Mouse (Mus musculus): ENCODE results near the gene Smg6. TPM values are rescaled to one million over a fixed set of nuclear protein-coding genes. Genes with fewer than 3 reads are reported as not detected.

Gene Smg6
- polyA plus RNA-seq, 1 experiment from 2014 or later: 14.0 TPM

DNA sequence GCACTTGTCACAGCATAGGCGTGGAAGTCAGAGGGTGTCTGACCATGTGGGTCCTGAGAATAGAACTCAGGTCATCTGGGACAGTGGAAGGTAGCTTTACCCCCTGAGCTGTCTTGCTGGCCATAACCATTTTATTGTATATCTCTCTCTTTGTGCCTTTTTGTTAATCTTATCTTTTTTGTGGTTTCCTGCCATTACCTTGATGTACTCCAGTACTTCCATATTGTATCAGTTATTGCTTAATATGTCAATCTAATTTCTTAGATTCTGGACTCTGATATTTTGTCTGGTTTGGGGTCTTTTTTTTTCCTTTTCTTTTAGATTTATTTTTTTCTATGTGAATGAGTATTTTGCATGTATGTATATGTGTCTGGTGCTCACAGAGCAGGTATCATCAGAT, 138.6 kb downstream of the Smg6 start:
- no peak for DNase-seq (ENCODE audit: low spot score)
- no peaks in the 10 kb centered on the region for H3K9me3 ChIP-seq
- H3K27me3 ChIP-seq (ENCODE audit: insufficient read depth, poor library complexity, severe bottlenecking): no peaks in the 10 kb centered on the region
- H3K4me1 ChIP-seq: no peaks in the 10 kb centered on the region
- no peak overlapping the region for H3K27ac ChIP-seq
- 94% methylated on average over 1 of the region's 1 CpGs for WGBS
- H3K36me3 ChIP-seq: 0 out of 2 replicates have a peak, but pooled peaks cover 3% of the 10 kb centered on the region
- H3K4me3 ChIP-seq: no peak overlapping the region

DNA sequence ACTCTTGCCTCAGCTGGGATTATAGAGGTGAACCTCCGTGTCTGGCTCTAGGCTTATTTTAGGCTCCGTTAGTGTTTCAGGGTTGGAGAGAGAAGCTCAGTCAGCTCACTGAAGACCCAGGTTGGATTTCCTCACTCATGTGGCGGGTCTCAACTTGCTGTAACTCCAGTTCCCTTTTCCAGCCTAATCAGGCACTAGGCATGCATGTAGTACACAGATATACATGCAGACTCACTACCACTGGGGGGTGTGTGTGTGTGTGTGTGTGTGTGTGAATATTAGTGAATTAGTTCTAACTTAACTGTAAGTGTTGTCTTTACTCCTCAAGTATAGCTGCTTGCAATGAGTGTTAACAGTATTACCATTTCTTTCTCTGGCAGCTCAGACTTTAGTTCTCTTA, 145.7 kb downstream of the Smg6 start:
- Histone ChIP-seq H3K4me1 (0 out of 2 replicates have a peak, but pooled peaks cover 8% of the 10 kb centered on the region), H3K4me3 (no peak overlapping the region), H3K9me3 (no peaks in the 10 kb centered on the region), H3K27me3 (ENCODE audit: insufficient read depth, poor library complexity, severe bottlenecking) (no peaks in the 10 kb centered on the region), H3K27ac (no peak overlapping the region), H3K36me3 (no peaks in the 10 kb centered on the region)
- no peak for DNase-seq (ENCODE audit: low spot score)
- 84% methylated on average over 3 of the region's 3 CpGs for WGBS

DNA sequence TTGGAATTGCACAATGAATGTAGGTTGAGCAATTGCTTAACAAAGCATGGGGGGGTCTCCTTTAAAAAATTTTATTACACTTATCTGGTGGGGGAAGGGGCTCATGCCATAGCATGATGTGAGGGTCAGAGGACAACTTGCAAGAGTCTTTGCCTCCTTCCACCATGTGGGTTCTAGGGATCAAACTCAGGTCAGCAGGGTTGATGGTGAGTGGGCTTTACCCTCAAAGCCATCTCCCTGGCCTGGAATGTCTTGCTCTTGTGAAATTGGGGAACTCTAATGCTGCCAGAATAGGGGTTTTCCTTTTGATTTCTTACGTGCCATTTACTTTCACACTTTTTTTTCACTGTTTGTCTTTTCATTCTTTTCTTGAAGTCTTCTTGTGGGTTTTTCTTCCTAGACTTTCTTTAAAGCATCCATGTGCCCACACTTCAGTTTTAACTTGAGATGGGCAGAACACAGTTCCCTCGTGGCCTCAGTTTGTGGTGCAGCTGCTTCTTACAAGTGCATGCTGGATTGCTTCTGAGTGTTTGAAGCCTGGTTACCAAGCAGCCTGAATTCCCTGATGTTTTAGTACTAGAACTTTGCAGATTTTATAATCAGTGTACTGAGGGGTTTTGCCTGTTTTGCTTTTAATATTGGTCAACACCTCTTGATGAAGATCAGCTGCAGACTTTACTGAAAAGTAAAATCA, 147.5 kb downstream of the Smg6 start:
- Histone ChIP-seq H3K36me3 (no peaks in the 10 kb centered on the region), H3K4me1 (0 out of 2 replicates have a peak, but pooled peaks cover 8% of the 10 kb centered on the region), H3K4me3 (no peak overlapping the region), H3K9me3 (no peaks in the 10 kb centered on the region), H3K27me3 (ENCODE audit: insufficient read depth, poor library complexity, severe bottlenecking) (no peaks in the 10 kb centered on the region), H3K27ac (no peak overlapping the region)
- 78% methylated on average over 2 of the region's 2 CpGs for WGBS
- no peak for DNase-seq (ENCODE audit: low spot score)

DNA sequence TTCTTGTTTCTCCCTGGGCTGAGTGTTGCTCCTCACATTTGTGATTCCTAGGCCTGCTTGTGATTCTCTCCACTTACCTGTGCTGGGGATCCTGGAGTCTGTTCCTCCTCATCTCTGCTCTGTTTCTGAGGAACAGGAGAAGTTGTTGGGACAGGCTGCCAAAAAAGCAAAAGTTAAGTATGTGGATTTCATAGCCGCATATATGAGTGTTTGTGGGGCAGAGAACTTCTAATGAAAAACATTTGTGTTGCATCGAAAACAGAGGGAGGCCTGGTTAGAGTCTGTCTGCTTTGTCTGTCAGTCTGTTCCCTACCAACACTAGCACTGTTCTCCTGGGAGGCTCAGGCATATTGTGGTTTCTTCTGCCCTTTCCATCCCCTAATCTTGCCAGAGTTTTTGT, 148.1 kb downstream of the Smg6 start:
- no peak for DNase-seq (ENCODE audit: low spot score)
- no peak overlapping the region for H3K27ac ChIP-seq
- H3K36me3 ChIP-seq: peaks cover 2% of the 10 kb centered on the region; the same call in 1 of the 2 replicates
- no peaks in the 10 kb centered on the region for H3K9me3 ChIP-seq
- no peaks in the 10 kb centered on the region for H3K27me3 ChIP-seq (ENCODE audit: insufficient read depth, poor library complexity, severe bottlenecking)
- H3K4me3 ChIP-seq: no peak overlapping the region
- 82% methylated on average over 2 of the region's 2 CpGs for WGBS
- 0 out of 2 replicates have a peak, but pooled peaks cover 8% of the 10 kb centered on the region for H3K4me1 ChIP-seq

DNA sequence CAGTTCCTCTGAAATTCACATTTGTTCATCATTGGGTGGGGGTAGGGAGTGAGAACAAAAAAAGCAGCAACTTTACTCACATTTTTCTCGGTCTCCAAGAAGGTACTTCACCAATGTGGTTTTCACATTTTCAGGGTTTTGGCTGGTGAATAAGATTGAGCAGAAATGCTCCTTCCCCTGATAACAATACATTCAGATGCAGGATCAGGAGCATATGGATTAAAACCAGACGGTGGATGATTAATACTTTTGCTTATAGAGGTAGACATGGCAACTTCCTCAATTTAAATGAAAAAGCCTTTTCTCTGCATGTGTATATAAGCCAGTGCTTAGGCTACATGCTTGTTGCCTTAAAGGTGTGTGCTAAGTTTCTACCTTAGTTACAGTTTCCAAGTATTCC, 148.9 kb downstream of the Smg6 start:
- DNase-seq (ENCODE audit: low spot score): no peak
- 67% methylated on average over 2 of the region's 2 CpGs for WGBS
- H3K9me3 ChIP-seq: no peaks in the 10 kb centered on the region
- no peak overlapping the region for H3K4me3 ChIP-seq
- 0 out of 2 replicates have a peak, but pooled peaks cover 8% of the 10 kb centered on the region for H3K4me1 ChIP-seq
- no peaks in the 10 kb centered on the region for H3K27me3 ChIP-seq (ENCODE audit: insufficient read depth, poor library complexity, severe bottlenecking)
- no peak overlapping the region for H3K27ac ChIP-seq
- peaks cover 9% of the 10 kb centered on the region; the same call in 1 of the 2 replicates for H3K36me3 ChIP-seq

DNA sequence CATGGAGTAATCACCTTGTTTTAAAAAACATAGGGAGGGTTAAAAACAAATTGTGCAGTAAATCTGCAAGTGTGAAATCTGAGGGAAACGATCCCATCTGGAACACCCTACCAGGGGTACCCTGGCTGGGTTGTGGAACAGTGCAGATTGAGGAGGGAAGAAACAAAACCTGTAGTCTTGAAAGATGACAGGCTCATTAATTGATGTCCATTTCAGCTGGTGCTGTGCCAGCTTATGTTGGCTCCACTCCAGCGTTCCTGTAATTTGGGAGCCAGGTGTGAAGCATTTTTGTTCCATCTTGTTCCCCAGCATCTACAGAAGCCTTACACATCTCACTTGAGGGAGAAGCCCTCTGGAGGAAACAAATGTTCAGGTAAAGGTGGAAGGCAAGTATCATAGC, 153.0 kb downstream of the Smg6 start:
- no peaks in the 10 kb centered on the region for H3K9me3 ChIP-seq
- 0 out of 2 replicates have a peak, but pooled peaks cover 8% of the 10 kb centered on the region for H3K4me1 ChIP-seq
- H3K27ac ChIP-seq: no peak overlapping the region
- DNase-seq (ENCODE audit: low spot score): no peak
- no peak overlapping the region for H3K4me3 ChIP-seq
- H3K36me3 ChIP-seq: peaks cover 16% of the 10 kb centered on the region; the same call in 1 of the 2 replicates
- no peaks in the 10 kb centered on the region for H3K27me3 ChIP-seq (ENCODE audit: insufficient read depth, poor library complexity, severe bottlenecking)
- 85% methylated on average over 2 of the region's 2 CpGs for WGBS

DNA sequence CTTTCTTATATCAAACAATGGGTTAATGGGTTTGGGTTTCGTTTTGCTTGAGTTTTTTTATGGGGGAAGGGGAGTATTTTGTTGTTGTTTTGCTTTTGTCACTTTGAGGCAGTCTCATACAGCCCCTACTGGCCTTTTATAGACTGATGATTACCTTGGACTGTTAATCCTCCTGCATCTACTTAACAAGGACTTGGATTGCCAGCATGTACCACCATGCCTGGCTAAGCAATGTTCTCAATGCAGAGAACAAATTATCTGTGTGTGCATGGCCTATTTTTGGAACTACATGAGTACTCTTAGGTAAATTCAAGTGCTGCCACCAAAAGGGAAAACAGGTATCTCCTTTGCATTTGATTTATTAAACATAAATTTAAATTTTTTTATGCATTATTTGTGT, 157.4 kb downstream of the Smg6 start:
- no peaks in the 10 kb centered on the region for H3K4me1 ChIP-seq
- no peak overlapping the region for H3K27ac ChIP-seq
- H3K4me3 ChIP-seq: no peak overlapping the region
- 80% methylated on average over 1 of the region's 1 CpGs for WGBS
- H3K9me3 ChIP-seq: no peaks in the 10 kb centered on the region
- H3K36me3 ChIP-seq: peaks cover 20% of the 10 kb centered on the region; the same call in 1 of the 2 replicates
- H3K27me3 ChIP-seq (ENCODE audit: insufficient read depth, poor library complexity, severe bottlenecking): no peaks in the 10 kb centered on the region
- no peak for DNase-seq (ENCODE audit: low spot score)

DNA sequence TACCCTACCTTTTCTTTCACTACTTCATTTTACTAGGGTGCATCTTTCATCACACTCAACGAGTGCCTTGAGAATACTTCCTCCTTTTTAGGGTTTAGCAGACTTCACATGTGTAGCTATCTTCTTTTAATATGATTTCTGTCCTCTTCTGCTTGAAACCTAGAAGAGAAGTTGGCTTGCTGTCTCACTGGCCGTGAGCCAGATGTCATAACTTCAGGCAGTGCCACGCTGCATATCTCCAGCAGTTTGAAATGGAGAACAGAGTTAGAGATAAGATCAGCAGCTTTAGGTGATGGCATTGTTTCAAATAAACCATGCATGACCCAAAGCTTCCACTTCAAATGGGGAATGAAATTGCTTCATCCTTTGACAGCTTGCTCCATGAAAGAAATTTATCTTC, 166.5 kb downstream of the Smg6 start:
- no peak overlapping the region for H3K27ac ChIP-seq
- WGBS: 63% methylated on average over 3 of the region's 3 CpGs
- DNase-seq (ENCODE audit: low spot score): no peak

DNA sequence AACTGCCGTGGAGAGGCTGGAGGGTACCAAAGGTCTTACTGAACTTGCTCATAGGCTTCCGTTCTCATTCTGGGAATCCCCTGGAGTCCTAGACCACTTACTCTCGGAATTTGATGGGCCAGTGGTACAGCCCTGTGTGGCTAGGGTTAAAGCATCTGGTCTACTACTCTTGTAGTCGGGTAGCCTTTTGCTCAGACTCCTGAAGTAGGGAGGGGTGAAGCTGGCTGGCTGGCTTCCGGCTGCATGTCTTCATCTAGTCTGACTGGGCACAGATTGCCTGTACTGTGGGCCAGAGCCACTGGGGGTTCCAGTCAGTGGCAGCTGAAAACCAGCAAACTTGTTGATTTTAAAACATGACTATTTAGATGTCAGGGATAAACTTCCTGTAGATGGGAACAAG, 167.0 kb downstream of the Smg6 start:
- Histone ChIP-seq H3K4me1 (0 out of 2 replicates have a peak, but pooled peaks cover 7% of the 10 kb centered on the region), H3K27ac (no peak overlapping the region), H3K27me3 (ENCODE audit: insufficient read depth, poor library complexity, severe bottlenecking) (no peaks in the 10 kb centered on the region), H3K9me3 (no peaks in the 10 kb centered on the region), H3K36me3 (peaks cover 2% of the 10 kb centered on the region), H3K4me3 (no peak overlapping the region)
- no peak for DNase-seq (ENCODE audit: low spot score)
- whole genome bisulfite sequencing: 70% methylated on average over 5 of the region's 5 CpGs

More for the DNA sequence above, 166.5 kb downstream of the Smg6 start:
- no peaks in the 10 kb centered on the region for H3K36me3 ChIP-seq
- no peaks in the 10 kb centered on the region for H3K27me3 ChIP-seq (ENCODE audit: insufficient read depth, poor library complexity, severe bottlenecking)
- H3K9me3 ChIP-seq: no peaks in the 10 kb centered on the region
- H3K4me1 ChIP-seq: 0 out of 2 replicates have a peak, but pooled peaks cover 7% of the 10 kb centered on the region
- no peak overlapping the region for H3K4me3 ChIP-seq

DNA sequence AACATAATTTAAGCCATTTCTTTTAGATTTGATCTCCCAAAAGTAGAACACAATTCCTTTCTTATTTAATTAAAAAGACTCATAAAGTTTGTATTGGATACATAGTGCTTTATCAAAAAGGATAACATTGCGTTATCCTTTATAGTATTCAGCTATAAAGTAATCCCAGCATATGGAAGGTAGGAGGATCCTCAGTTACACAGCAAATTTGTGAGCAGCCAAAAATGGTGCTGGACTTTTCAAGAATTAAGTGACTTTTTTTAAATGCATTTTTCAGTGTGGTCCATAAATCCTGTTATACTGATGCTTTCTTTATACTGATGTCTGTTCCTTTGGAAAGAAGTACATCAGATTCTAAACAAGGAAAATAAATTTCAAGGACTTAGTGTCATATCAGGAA, 169.1 kb downstream of the Smg6 start:
- H3K27ac ChIP-seq: no peak overlapping the region
- H3K9me3 ChIP-seq: no peaks in the 10 kb centered on the region
- no peak overlapping the region for H3K4me3 ChIP-seq
- 94% methylated on average over 1 of the region's 1 CpGs for WGBS
- DNase-seq (ENCODE audit: low spot score): no peak
- peaks cover 4% of the 10 kb centered on the region for H3K36me3 ChIP-seq
- H3K4me1 ChIP-seq: 0 out of 2 replicates have a peak, but pooled peaks cover 7% of the 10 kb centered on the region
- no peaks in the 10 kb centered on the region for H3K27me3 ChIP-seq (ENCODE audit: insufficient read depth, poor library complexity, severe bottlenecking)

DNA sequence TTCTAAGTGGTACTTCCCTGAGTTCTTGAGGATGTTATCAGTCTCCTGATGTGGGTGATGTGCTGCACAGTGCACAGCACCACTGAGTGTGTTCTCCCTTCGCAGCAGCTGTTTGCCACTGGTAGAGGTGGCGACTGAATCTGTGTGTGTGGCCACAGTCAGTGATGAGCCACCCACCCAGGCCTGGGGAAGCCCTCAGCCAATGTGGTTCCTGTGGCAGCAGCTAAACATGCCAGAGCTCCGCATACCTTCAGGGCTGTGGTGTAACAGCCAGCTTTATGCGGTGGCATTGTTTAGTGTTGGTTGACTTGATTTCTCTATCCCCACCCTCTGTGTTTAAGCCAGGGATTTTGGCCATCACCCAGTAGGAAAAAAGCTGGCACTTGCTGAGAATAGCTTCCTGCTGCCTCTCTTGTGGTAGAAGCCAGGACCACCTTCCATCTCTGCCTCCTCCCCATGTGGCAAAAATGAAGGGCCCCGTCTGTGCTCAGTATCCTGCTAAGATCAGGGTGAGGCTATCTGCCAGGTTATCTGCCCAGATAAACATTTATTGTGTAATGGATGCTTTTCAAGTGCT, 177.2 kb downstream of the Smg6 start:
- Histone ChIP-seq H3K9me3 (no peaks in the 10 kb centered on the region), H3K4me3 (no peak overlapping the region), H3K36me3 (peaks cover under 1% of the 10 kb centered on the region; the same call in 1 of the 2 replicates), H3K27ac (no peak overlapping the region), H3K4me1 (peaks cover 17% of the 10 kb centered on the region), H3K27me3 (ENCODE audit: insufficient read depth, poor library complexity, severe bottlenecking) (no peaks in the 10 kb centered on the region)
- no peak for DNase-seq (ENCODE audit: low spot score)
- 62% methylated on average over 5 of the region's 5 CpGs for whole genome bisulfite sequencing

DNA sequence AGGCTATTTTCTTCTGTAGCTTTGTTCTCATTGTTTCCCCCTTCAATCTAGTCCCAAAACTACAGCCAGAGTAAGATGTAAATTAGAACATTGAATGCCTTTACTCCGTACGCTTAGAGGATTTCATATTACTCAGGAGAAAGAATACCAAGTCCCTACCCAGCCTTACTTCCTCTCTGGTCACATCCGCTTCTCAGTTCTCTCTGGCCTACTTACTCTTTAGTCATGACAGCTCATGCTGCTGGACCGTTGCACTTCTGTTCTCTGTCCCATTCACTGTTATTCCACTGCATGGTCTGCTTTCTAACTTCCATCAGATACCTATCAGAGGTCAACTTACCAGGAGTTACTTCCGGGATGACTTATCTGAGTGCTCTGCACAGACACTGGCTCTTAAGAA, 181.0 kb downstream of the Smg6 start:
- H3K36me3 ChIP-seq: no peaks in the 10 kb centered on the region
- H3K27ac ChIP-seq: no peak overlapping the region
- no peak overlapping the region for H3K4me3 ChIP-seq
- peaks cover 17% of the 10 kb centered on the region for H3K4me1 ChIP-seq
- no peaks in the 10 kb centered on the region for H3K9me3 ChIP-seq
- 75% methylated on average over 5 of the region's 5 CpGs for WGBS
- H3K27me3 ChIP-seq (ENCODE audit: insufficient read depth, poor library complexity, severe bottlenecking): no peaks in the 10 kb centered on the region
- no peak for DNase-seq (ENCODE audit: low spot score)

DNA sequence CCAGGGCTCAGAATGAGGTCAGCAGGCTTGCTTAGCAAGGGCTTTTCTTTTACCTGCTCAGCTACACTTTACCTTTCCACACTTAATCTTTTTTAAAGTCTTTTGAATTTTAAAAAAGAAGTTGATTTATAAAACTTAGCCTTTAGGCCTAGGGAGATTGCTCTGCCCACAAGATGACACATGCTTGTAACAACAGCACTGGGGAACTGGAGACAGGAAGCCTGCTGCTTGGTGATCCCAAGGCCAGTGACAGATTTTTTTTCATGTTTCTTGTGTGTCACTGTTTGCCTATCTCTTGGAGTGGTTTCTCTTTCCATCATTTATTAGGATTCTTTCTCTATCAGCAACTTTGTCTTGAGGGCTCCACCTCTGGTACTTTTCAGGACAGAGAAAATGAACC, 183.3 kb downstream of the Smg6 start:
- no peak overlapping the region for H3K27ac ChIP-seq
- DNase-seq (ENCODE audit: low spot score): no peak

More for the DNA sequence above, 183.3 kb downstream of the Smg6 start:
- no peaks in the 10 kb centered on the region for H3K36me3 ChIP-seq
- H3K4me3 ChIP-seq: no peak overlapping the region
- H3K9me3 ChIP-seq: no peaks in the 10 kb centered on the region
- H3K4me1 ChIP-seq: no peaks in the 10 kb centered on the region
- no peaks in the 10 kb centered on the region for H3K27me3 ChIP-seq (ENCODE audit: insufficient read depth, poor library complexity, severe bottlenecking)
